Mouse (Mus musculus) heart, embryonic 14.5 days (tissue): Measurements from ENCODE around the gene Cmtm8. TPM values are rescaled to one million over a fixed set of nuclear protein-coding genes. Genes with fewer than 3 reads are reported as not detected.

Source experiments
- ATAC-seq: fragments of 200-750 bp; cut with Nextera tagmentation; 2 replicates; pipeline ENCODE4 v1.8.0; 2017; ENCODE audit warnings: low read depth, moderate TSS enrichment; ENCODE audit not compliant: insufficient number of reproducible peaks, insufficient read depth, low FRiP score
- H3K27ac ChIP-seq, 2 experiments: fragments of 200-500 bp in 1 of 2; fragments of 300-500 bp in 1 of 2; sonication (generic) in 1 of 2; replicated peaks in 1 of 2; 2 replicates each; pipeline ENCODE4 v1.5.1; 2012 to 2014; ENCODE audit warnings: low read depth in 2 of 2, low read length in 2 of 2, control low read depth in 1 of 2, mild to moderate bottlenecking in 1 of 2, mixed read lengths in 1 of 2; ENCODE audit not compliant: control insufficient read depth in 1 of 2, insufficient read depth in 1 of 2
- H3K27me3 ChIP-seq: fragments of 300-500 bp; sonication (generic); 2 replicates; pipeline ENCODE4 v1.6.1; 2014; ENCODE audit warnings: mild to moderate bottlenecking, low read length, control low read depth; ENCODE audit not compliant: control insufficient read depth, insufficient read depth
- H3K36me3 ChIP-seq: fragments of 300-500 bp; sonication (generic); 2 replicates; pipeline ENCODE4 v1.6.1; 2014; ENCODE audit warnings: mild to moderate bottlenecking, control low read depth, low read length, mixed read lengths; ENCODE audit not compliant: control insufficient read depth, insufficient read depth
- H3K4me1 ChIP-seq, 2 experiments: fragments of 200-500 bp in 1 of 2; fragments of 300-500 bp in 1 of 2; sonication (generic) in 1 of 2; 2 replicates each; pipeline ENCODE4 v1.6.1; 2012 to 2014; ENCODE audit warnings: low read length in 2 of 2, control low read depth in 1 of 2, mixed read lengths in 1 of 2; ENCODE audit not compliant: control insufficient read depth in 2 of 2, insufficient read depth in 2 of 2
- H3K4me2 ChIP-seq: fragments of 300-500 bp; sonication (generic); 2 replicates; pipeline ENCODE4 v1.6.1; 2014; ENCODE audit warnings: mild to moderate bottlenecking, low read length
- H3K4me3 ChIP-seq, 2 experiments: fragments of 200-500 bp in 1 of 2; fragments of 300-500 bp in 1 of 2; sonication (generic) in 1 of 2; 2 replicates each; pipeline ENCODE4 v1.5.1; 2012 to 2014; ENCODE audit warnings: low read length in 2 of 2, mild to moderate bottlenecking in 2 of 2, control low read depth in 1 of 2, low read depth in 1 of 2, moderate library complexity in 1 of 2; ENCODE audit not compliant: control insufficient read depth in 1 of 2, insufficient read depth in 1 of 2
- H3K9ac ChIP-seq: fragments of 300-500 bp; sonication (generic); 2 replicates; pipeline ENCODE4 v1.6.1; 2014; ENCODE audit warnings: mild to moderate bottlenecking, low read length
- H3K9me3 ChIP-seq: fragments of 300-500 bp; sonication (generic); 2 replicates; pipeline ENCODE4 v1.6.1; 2016; ENCODE audit warnings: low read length, control low read depth; ENCODE audit not compliant: control insufficient read depth
- WGBS: fragments of 180-500 bp; shearing (Covaris S2); extraction: QIAGEN DNeasy Blood & Tissue Kit; methylation state at CpG from one replicate; pipeline ENCODE4 v1.1.7; 2014; 5-methylcytosine and 5-hydroxymethylcytosine counted together
- polyA plus RNA-seq: library from polyadenylated mRNA; unstranded; fragments of >200 nt; fragmentation: Nextera tagmentation; extraction: Ambion mirVana; gene quantifications from 2 replicates; pipeline ENCODE4 v1.2.1, GENCODE M21; 2014

Cmtm8 gene
- polyA plus RNA-seq, 1 experiment from 2014 or later = 15.1 TPM

GRCm38 (mm10) chr9:114752863-114753484 is 91.0 kb downstream of the Cmtm8 start:
- no peaks in the 10 kb centered on the region for H3K9me3 ChIP-seq
- peaks cover 2 to 5% of the 10 kb centered on the region in 2 experiments; a peak in 3 of 4 replicates for H3K4me1 ChIP-seq
- H3K4me2 ChIP-seq = peak overlapping the region; percentile 94
- peak overlapping the region; percentile 80 for H3K9ac ChIP-seq
- peak overlapping the region; percentile 14 to 67; a peak in 2 of 4 replicates for H3K27ac ChIP-seq
- H3K4me3 ChIP-seq = peak overlapping the region; percentile 61 to 65
- no peaks in the 10 kb centered on the region for H3K27me3 ChIP-seq
- peaks cover 52% of the 10 kb centered on the region for H3K36me3 ChIP-seq
- WGBS = 7% methylated on average over 36 of the region's 36 CpGs
- peak; percentile 82 for ATAC-seq

- Histone ChIP-seq H3K4me3 (no peak overlapping the region), H3K27ac (no peak overlapping the region), H3K36me3 (peaks cover 56% of the 10 kb centered on the region), H3K4me1 (peaks cover 2 to 5% of the 10 kb centered on the region in 2 experiments; a peak in 3 of 4 replicates), H3K9ac (no peak overlapping the region), H3K9me3 (no peaks in the 10 kb centered on the region), H3K27me3 (no peaks in the 10 kb centered on the region), H3K4me2 (peak overlapping the region; percentile 94)
- no peak for ATAC-seq
- WGBS = 62% methylated on average over 9 of the region's 9 CpGs
Observed at GRCm38 (mm10) chr9:114752311-114752710, 91.6 kb downstream of the Cmtm8 start.

DNA sequence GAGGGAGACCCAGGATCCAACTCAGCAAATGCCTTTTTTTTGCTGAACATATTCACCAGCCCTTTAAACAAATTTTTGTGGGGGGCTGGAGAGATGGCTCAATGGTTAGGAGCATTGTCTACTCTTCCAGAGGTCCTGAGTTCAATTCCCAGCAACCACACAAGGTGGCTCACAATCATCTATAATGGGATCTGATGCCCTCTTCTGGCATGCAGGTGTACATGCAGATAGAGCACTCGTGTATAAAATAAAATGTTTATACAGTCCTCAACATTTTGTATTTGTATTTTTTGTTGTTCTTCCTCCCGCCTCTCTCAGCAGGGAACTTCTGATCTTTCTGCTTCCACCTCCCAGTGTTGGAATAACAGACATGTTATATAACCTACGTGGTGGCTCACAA is 92.4 kb downstream of the Cmtm8 start:
- peaks cover 56% of the 10 kb centered on the region for H3K36me3 ChIP-seq
- H3K4me1 ChIP-seq = peaks cover 2 to 5% of the 10 kb centered on the region in 2 experiments; a peak in 3 of 4 replicates
- ATAC-seq = no peak
- WGBS = 88% methylated on average over 3 of the region's 3 CpGs
- no peaks in the 10 kb centered on the region for H3K9me3 ChIP-seq
- no peaks in the 10 kb centered on the region for H3K27me3 ChIP-seq
- no peak overlapping the region for H3K4me2 ChIP-seq
- H3K27ac ChIP-seq = no peak overlapping the region
- H3K9ac ChIP-seq = no peak overlapping the region
- no peak overlapping the region for H3K4me3 ChIP-seq

DNA sequence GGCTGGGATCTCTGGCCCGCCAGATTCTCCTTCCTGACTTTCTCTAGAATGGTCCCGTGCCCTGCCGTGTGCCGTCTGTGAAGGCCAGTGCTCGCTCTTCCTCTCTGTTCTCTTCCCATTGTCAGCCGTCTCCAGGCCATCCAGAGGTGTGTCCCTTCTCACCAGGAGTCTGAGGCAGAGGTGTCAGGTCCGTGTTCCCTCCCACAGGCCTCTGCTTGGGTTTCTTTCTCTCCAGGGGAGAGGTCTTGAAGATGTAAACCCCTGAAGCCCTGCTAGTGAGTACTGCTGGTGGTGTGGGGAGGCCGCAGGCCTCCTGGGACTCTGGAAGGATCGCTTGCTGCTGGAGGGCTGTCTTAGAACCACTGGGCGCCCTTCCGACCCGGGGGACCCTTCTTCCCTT is 96.5 kb downstream of the Cmtm8 start:
- no peak overlapping the region for H3K4me3 ChIP-seq
- H3K4me1 ChIP-seq = peaks cover 6 to 14% of the 10 kb centered on the region in 2 experiments
- H3K4me2 ChIP-seq = no peak overlapping the region
- peaks cover 57% of the 10 kb centered on the region for H3K36me3 ChIP-seq
- H3K9me3 ChIP-seq = no peaks in the 10 kb centered on the region
- 84% methylated on average over 12 of the region's 12 CpGs for WGBS
- no peak overlapping the region for H3K27ac ChIP-seq
- H3K27me3 ChIP-seq = no peaks in the 10 kb centered on the region
- ATAC-seq = no peak
- no peak overlapping the region for H3K9ac ChIP-seq

GRCm38 (mm10) chr9:114747012-114747411 is 96.9 kb downstream of the Cmtm8 start:
- WGBS = 80% methylated on average over 10 of the region's 10 CpGs
- no peak overlapping the region for H3K4me3 ChIP-seq
- peaks cover 60% of the 10 kb centered on the region for H3K36me3 ChIP-seq
- H3K9ac ChIP-seq = no peak overlapping the region
- no peaks in the 10 kb centered on the region for H3K9me3 ChIP-seq
- no peak for ATAC-seq
- H3K4me2 ChIP-seq = no peak overlapping the region
- H3K4me1 ChIP-seq = peaks cover 8 to 18% of the 10 kb centered on the region in 2 experiments
- no peak overlapping the region for H3K27ac ChIP-seq
- H3K27me3 ChIP-seq = no peaks in the 10 kb centered on the region

DNA sequence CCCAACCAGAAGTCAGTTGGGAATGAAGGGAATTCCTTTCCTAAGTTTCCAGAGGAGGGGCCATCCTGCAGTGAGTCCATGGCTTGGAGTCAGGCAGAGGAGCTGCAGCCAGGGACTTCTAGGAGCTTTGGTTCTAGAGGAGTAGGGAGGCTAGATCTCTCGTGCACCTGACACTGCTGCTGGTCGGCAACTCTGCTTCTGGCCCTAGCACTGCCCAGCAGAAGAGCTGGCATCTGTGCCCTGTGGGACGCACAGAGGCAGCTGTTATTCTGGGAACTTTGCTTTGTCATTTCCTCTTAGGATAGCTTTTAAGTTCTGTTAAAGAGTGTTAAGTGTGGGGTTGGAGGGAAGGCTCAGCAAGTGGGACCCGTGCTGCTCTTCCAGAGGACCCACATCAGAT is 98.3 kb downstream of the Cmtm8 start:
- Histone ChIP-seq H3K9me3 (no peaks in the 10 kb centered on the region), H3K27ac (peak overlapping the region in 1 of 2 experiments; percentile 44; a peak in 1 of 4 replicates), H3K9ac (no peak overlapping the region), H3K4me2 (no peak overlapping the region), H3K27me3 (no peaks in the 10 kb centered on the region), H3K4me1 (peaks cover 8 to 18% of the 10 kb centered on the region in 2 experiments), H3K4me3 (no peak overlapping the region), H3K36me3 (peaks cover 59% of the 10 kb centered on the region)
- no peak for ATAC-seq
- 56% methylated on average over 4 of the region's 4 CpGs for WGBS

- H3K27me3 ChIP-seq = no peaks in the 10 kb centered on the region
- WGBS = 34% methylated on average over 4 of the region's 4 CpGs
- H3K4me3 ChIP-seq = no peak overlapping the region
- peaks cover 8 to 18% of the 10 kb centered on the region in 2 experiments for H3K4me1 ChIP-seq
- peaks cover 59% of the 10 kb centered on the region for H3K36me3 ChIP-seq
- no peaks in the 10 kb centered on the region for H3K9me3 ChIP-seq
- no peak for ATAC-seq
- H3K9ac ChIP-seq = no peak overlapping the region
- H3K27ac ChIP-seq = no peak overlapping the region
- H3K4me2 ChIP-seq = no peak overlapping the region
Observed at GRCm38 (mm10) chr9:114745163-114745562, 98.8 kb downstream of the Cmtm8 start.

DNA sequence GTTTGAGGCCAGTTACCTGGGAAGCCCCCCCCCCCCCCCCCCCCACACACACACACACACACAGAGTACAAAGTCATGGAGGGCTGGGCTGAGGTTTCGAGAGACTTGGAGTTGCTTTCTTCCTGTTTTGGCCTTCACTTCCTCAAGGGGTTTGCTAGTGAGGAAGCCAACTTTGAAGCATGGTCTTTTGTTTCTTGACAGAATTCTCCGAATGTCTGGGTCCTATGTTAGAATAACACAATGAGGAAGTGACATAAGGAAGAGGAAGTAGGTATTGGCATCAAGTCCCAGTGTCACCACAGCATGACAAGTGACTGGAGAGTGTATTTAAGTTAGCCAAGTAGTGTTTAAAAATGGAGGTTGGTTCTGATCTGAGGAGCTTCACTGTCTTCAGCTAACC is 101.2 kb downstream of the Cmtm8 start:
- WGBS = 55% methylated on average over 2 of the region's 2 CpGs
- Histone ChIP-seq H3K9me3 (no peaks in the 10 kb centered on the region), H3K36me3 (peaks cover 56% of the 10 kb centered on the region), H3K4me3 (no peak overlapping the region), H3K4me1 (peaks cover 8 to 18% of the 10 kb centered on the region in 2 experiments), H3K9ac (no peak overlapping the region), H3K4me2 (no peak overlapping the region), H3K27ac (peak overlapping the region in 1 of 2 experiments; percentile 44; a peak in 1 of 4 replicates), H3K27me3 (no peaks in the 10 kb centered on the region)
- ATAC-seq = no peak
